Mouse (Mus musculus) right cerebral cortex, postnatal 4 days (tissue): Measurements from ENCODE around the gene Kcnma1.

ENCODE experiments used
- DNase-seq: peaks from one replicate; pipeline ENCODE4 v3.0.0-alpha.2; 2022

The Kcnma1 gene

DNA sequence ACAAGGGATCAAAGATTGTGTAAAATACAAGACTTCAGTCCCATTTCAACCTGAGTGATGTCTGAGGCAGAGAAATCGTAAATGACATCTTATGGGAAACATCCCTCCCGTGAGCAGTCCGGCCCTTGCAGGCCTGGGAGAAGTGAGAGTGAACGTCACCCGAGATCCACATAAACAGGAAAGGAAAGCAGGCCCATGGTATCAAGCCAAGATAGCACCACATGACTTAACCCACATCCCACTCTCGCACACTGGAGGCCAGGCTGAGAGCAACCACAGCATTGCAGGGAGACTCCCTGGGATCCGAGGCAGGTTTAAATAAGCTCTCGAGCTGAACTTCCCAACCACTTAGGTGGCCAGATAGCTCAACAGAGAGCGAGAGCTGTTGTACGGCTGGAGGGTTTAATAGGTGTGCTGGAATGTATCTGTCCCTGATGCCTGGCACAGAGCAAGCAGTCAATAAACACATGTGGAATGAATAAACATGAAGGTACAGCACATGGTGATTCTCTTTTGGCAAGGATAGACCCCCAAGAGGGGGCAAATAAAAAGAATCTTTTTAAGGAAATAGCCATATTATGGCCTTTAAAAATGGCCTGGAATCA is 493.1 kb downstream of the Kcnma1 start:
- DNase-seq: no peak

- no peak for DNase-seq
These were observed 496.9 kb downstream of the Kcnma1 start for GRCm38 (mm10) chr14:23517374-23517773.

DNA sequence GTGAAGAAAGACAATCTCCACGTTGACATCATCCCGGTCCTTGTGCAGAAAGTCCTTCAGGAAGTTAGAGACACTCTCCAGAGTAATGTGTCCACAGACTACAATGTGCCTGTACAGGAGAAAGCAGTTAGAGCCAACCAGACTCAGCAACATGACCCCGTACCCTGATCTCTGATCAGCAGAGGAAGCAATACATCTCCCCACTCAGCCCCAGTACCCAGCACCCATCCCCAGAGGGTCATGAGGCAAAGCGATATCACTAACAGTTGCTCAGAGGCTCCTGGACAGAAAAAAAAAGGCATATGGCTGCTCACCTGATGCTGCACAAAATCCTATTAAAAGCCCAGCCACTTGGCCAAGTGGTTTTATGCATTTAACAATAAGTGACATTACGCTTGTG is 504.5 kb downstream of the Kcnma1 start:
- DNase-seq: no peak

GRCm38 (mm10) chr14:23502236-23502790 is 512.0 kb downstream of the Kcnma1 start:
- DNase-seq: no peak

DNA sequence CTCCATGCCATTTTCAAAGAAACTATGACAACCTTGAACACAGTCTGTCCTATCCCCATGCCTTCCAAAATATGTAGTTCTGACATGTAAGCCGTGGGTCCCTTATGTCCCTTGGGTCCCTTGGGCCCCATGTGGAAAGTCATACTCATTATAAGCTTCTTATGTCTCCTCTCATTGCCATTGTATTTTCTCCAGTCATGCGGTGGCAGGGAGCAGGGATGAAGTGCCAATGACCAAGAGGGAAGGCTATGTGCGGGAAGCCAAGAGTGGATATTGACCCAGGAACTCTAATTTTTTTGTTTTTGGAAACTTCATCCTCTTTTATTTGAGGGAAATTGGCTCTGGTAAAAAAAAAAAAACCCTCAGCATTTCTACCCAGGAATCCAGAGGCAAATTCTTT is 517.5 kb downstream of the Kcnma1 start:
- no peak for DNase-seq

- DNase-seq: no peak
These were observed 518.0 kb downstream of the Kcnma1 start for GRCm38 (mm10) chr14:23496236-23496740.

DNA sequence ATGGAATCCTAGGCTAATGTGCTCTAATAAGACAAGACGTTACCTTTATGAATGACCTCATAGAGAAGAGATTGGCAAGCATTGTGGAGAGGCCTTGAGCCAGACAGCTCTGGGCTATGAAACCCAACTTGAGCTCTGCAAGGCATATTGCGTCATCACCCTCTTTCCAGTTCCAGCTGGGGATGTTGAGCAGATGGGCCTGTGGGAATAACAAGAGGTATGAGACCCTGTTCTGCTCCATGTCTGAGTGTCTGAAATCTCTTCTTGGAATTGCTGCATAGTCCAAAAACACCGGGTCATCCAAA is 519.8 kb downstream of the Kcnma1 start:
- no peak for DNase-seq

- DNase-seq: no peak
These were observed 520.4 kb downstream of the Kcnma1 start for GRCm38 (mm10) chr14:23493750-23494495.

- no peak for DNase-seq
These were observed 521.5 kb downstream of the Kcnma1 start for GRCm38 (mm10) chr14:23492581-23493360.

DNA sequence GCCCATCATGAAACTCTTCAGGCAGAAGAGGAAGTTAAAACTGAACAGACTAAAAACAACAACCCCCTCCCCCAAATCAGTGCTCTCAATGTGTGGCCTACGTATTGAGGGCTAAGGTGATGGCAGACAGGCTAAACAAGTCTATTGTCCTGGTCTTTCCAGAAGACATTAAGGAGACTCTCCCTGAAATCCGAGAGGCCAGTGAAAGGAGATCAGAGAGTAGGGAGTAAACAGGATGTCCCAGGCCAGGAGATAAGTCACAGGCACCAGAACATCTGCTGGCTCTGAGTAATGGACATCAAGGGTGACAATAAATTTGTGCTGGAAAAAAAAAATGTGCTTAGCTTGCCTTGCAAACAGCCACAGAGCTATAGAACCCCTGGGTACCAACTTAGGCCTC is 522.9 kb downstream of the Kcnma1 start:
- no peak for DNase-seq

- DNase-seq: no peak
These were observed 527.6 kb downstream of the Kcnma1 start for GRCm38 (mm10) chr14:23486687-23487086.

- no peak for DNase-seq
These were observed 528.3 kb downstream of the Kcnma1 start for GRCm38 (mm10) chr14:23485802-23486500.

DNA sequence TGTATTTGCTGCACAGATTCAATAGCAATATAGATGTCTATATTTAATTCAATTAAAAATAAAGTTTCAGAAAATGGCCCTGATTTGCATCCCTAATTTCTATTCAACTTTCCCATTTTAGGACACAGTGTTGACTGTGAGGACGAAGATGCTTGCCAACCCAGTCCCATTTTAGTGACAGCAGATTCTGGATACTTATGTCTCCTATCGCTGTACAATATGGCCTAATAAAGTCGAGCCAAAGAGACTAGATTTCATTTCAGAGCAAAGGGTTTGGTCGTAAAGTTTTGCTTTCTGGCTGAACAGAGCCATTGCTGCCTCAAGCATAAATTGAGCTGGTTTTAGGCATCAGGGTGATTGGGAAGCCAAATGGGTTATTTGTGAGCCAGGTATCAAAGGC is 539.2 kb downstream of the Kcnma1 start:
- DNase-seq: no peak

- no peak for DNase-seq
These were observed 544.2 kb downstream of the Kcnma1 start for GRCm38 (mm10) chr14:23470071-23470470.

DNA sequence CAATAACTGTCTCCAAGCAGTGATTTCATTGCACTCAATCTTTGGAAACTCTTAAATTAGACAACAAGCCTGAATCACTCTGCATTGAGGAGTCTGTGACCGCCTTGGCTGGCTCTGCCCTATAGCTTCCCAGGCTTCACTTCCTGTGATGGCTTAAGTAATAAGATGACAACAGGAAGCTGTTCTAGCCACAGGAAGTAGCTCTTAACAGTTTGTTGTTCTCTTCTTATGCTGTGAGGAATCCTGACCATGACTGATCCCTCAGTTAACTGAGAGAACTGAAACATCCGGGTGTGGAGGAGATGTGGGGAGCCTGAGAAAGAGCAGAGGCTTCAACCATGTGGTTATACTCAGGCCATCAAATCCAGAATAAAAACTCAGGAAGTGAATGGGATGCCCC is 549.2 kb downstream of the Kcnma1 start:
- no peak for DNase-seq

DNA sequence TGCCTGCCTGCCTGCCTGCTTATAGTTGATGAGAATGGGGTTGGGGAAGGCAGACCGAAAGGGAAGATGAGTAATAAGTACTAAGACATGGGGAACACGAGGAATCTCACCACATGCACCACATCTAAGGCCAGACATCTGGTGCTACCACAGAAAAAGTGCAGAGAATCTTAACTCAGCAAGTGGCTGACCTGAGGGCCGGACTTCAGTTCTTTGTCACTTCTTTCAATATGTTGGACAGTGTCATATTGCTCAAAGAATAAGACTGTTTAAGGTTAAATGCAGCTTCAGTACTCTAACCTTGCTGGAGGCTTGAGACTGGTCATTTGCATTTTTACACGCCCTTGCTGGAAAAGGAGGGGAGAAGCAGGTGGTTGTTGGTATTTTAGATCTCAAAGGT is 555.7 kb downstream of the Kcnma1 start:
- DNase-seq: no peak

DNA sequence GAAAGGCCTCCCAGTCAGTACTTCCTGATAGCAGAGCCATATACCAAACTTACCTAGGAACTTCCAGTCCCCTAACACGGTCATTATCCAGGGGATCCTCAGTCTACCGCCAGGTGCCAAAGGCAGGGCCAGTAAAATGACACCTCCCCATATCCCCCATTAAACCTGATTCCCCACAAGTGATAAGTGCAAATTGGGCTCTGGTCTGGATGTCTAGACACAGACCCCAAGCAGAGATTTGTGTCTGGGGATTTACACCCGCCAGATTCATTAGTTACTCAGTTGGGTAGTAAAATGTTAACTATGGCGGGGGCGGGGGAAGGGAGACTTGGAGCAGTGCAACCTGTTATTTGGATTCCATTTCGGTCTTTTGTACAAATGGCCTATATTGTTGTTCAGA is 562.6 kb downstream of the Kcnma1 start:
- no peak for DNase-seq

DNA sequence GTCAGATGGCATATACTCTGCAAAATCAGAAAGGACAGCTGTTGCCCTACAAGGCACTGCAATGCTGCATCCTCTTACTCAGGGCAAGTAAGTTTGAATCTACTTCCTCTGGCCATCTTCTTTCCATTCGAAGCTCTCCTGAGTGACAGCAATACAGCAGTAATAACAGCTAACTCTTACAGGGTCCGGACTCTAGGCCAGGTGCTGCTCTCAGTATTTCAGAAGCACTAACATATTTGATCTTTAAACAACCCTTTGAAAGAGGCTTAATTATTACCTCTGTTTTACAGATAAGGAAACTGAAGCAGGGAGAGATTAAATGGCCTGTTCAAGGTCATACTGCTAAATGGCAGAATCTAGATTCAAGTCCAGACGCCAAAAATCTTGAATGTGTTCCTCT is 576.8 kb downstream of the Kcnma1 start:
- no peak for DNase-seq

- DNase-seq: no peak
These were observed 578.4 kb downstream of the Kcnma1 start for GRCm38 (mm10) chr14:23435861-23436260.

GRCm38 (mm10) chr14:23430006-23430405 is 584.3 kb downstream of the Kcnma1 start:
- DNase-seq: no peak

DNA sequence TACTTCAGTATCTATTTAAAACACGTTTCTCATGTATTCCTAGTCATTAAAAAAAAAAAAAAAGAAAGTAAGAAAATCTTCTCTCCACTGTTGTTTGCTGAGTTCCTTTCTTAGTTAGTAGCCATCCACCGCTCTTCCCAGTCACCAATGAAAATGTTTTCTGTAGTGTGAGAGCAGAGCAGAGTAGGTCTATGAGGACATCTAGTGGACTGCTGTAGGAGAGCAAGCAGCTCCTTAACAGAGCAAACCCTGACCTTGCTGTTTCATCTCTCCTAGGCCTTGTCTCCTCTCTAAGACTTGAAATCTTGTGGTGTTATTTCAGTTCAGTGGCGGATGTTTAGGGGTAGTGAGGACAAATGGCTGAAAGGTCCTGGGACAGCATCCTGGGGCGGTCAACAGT is 585.2 kb downstream of the Kcnma1 start:
- no peak for DNase-seq

- DNase-seq: no peak
These were observed 591.7 kb downstream of the Kcnma1 start for GRCm38 (mm10) chr14:23422481-23423040.

- DNase-seq: no peak
These were observed 595.3 kb downstream of the Kcnma1 start for GRCm38 (mm10) chr14:23418955-23419354.
